Mouse (Mus musculus): ENCODE data around the gene Zmynd8.

DNA sequence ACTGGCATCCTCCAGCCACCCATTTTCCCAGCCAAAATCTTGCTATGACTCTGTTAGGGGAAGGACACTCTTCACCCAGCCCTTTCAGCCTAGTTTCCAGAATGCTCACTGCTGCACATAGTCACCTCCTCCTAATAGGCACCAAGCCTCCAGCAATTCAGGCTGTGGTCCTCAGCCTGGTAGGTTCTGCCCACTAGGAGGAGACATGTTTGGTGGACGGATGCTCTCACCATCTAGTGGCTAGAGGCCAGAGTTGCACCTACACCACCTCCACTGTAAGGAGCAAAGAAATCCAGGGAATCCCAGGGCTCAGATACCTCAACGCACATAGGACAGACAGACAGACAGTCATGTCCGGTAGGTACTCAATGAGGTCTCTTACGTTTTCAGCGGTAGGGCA lies 87.3 kb downstream of the Zmynd8 start:
- TF ChIP-seq CTCF (conservative IDR thresholded peaks at IDR 0.05; ENCODE audit: insufficient read depth, insufficient read length, low read depth, low read length) (peak; percentile 73), POLR2A (IDR thresholded peaks at IDR 0.05; ENCODE audit: low read depth, low read length) (no peak)
